Mouse (Mus musculus) small intestine, adult 2 months (tissue): ENCODE measurements around the gene Akap2. TPM values are rescaled to one million over a fixed set of nuclear protein-coding genes. Genes with fewer than 3 reads are reported as not detected.

Experiments
- H3K27ac ChIP-seq: fragments of 200-500 bp; 2 replicates; pipeline ENCODE4 v1.5.1; 2012; ENCODE audit warnings: low read depth, low read length, control low read depth, inconsistent platforms; ENCODE audit not compliant: insufficient read depth
- H3K27me3 ChIP-seq: fragments of 200-500 bp; 2 replicates; pipeline ENCODE4 v1.6.1; 2012; ENCODE audit warnings: mild to moderate bottlenecking, moderate library complexity, low read length, inconsistent platforms; ENCODE audit not compliant: control insufficient read depth, insufficient read depth
- H3K36me3 ChIP-seq: fragments of 200-500 bp; 2 replicates; pipeline ENCODE4 v1.6.1; 2012; ENCODE audit warnings: mild to moderate bottlenecking, low read length, control low read depth, inconsistent platforms; ENCODE audit not compliant: control insufficient read depth, insufficient read depth
- H3K4me1 ChIP-seq: fragments of 200-500 bp; 2 replicates; pipeline ENCODE4 v1.6.1; 2012; ENCODE audit warnings: low read length, inconsistent platforms, mixed read lengths; ENCODE audit not compliant: control insufficient read depth, insufficient read depth, insufficient read length
- H3K4me3 ChIP-seq: fragments of 200-500 bp; 2 replicates; pipeline ENCODE4 v1.5.1; 2012; ENCODE audit warnings: low read depth, mild to moderate bottlenecking, control low read depth, inconsistent platforms, low read length, moderate library complexity
- CTCF ChIP-seq: fragments of 200-500 bp; IDR thresholded peaks from 2 replicates; pipeline ENCODE4 v1.5.1; 2012; ENCODE audit warnings: low read depth, mild to moderate bottlenecking, control low read depth, inconsistent platforms, low read length, moderate library complexity, mixed read lengths; ENCODE audit not compliant: insufficient replicate concordance, insufficient read length; ENCODE audit errors: extremely low read depth
- POLR2A ChIP-seq: fragments of 200-500 bp; IDR thresholded peaks from 2 replicates; pipeline ENCODE4 v1.6.1; 2012; ENCODE audit warnings: low read depth, mild to moderate bottlenecking, control low read depth, inconsistent platforms, low read length, moderate library complexity
- WGBS: fragments of 180-500 bp; shearing (Covaris S2); methylation state at CpG from one replicate; pipeline ENCODE4 v1.1.7; 2018; 5-methylcytosine and 5-hydroxymethylcytosine counted together
- polyA plus RNA-seq: library from polyadenylated mRNA; depleted of rRNA; stranded (reverse); fragments of >200 nt; gene quantifications from 2 replicates; pipeline ENCODE4 v1.2.3, GENCODE M21; 2012

Akap2 gene
- polyA plus RNA-seq, 1 experiment, result 7.6 TPM

GRCm38 (mm10) chr4:57797548-57798285 lies 80.3 kb downstream of the Akap2 start:
- Histone ChIP-seq H3K36me3 (no peaks in the 10 kb centered on the region), H3K4me1 (no peaks in the 10 kb centered on the region), H3K27ac (no peak overlapping the region), H3K4me3 (no peak overlapping the region), H3K27me3 (no peaks in the 10 kb centered on the region)
- 56% methylated on average over 9 of the region's 9 CpGs for WGBS
- TF ChIP-seq POLR2A, result no peak
- no peak for TF ChIP-seq CTCF

GRCm38 (mm10) chr4:57798286-57799018 lies 81.0 kb downstream of the Akap2 start:
- H3K4me3 ChIP-seq, result no peak overlapping the region
- TF ChIP-seq CTCF (no peak), POLR2A (no peak)
- H3K27ac ChIP-seq, result no peak overlapping the region
- H3K4me1 ChIP-seq, result no peaks in the 10 kb centered on the region
- no peaks in the 10 kb centered on the region for H3K36me3 ChIP-seq
- 15% methylated on average over 10 of the region's 10 CpGs for WGBS
- H3K27me3 ChIP-seq, result no peaks in the 10 kb centered on the region

- Histone ChIP-seq H3K4me1 (no peaks in the 10 kb centered on the region), H3K36me3 (no peaks in the 10 kb centered on the region), H3K4me3 (no peak overlapping the region), H3K27ac (no peak overlapping the region), H3K27me3 (no peaks in the 10 kb centered on the region)
- TF ChIP-seq POLR2A, result no peak
- no peak for TF ChIP-seq CTCF
- WGBS, result 18% methylated on average over 1 of the region's 1 CpGs
Observed at GRCm38 (mm10) chr4:57799297-57799696, 81.8 kb downstream of the Akap2 start.

- H3K27ac ChIP-seq, result no peak overlapping the region
- H3K27me3 ChIP-seq, result no peaks in the 10 kb centered on the region
- WGBS, result 54% methylated on average over 7 of the region's 7 CpGs
- H3K4me1 ChIP-seq, result no peaks in the 10 kb centered on the region
- no peaks in the 10 kb centered on the region for H3K36me3 ChIP-seq
- H3K4me3 ChIP-seq, result no peak overlapping the region
- TF ChIP-seq POLR2A (no peak), CTCF (no peak)
Observed at GRCm38 (mm10) chr4:57801239-57801638, 83.8 kb downstream of the Akap2 start.

GRCm38 (mm10) chr4:57801986-57802385 lies 84.5 kb downstream of the Akap2 start:
- no peaks in the 10 kb centered on the region for H3K4me1 ChIP-seq
- no peaks in the 10 kb centered on the region for H3K36me3 ChIP-seq
- TF ChIP-seq CTCF (no peak), POLR2A (no peak)
- 85% methylated on average over 5 of the region's 5 CpGs for WGBS
- no peak overlapping the region for H3K4me3 ChIP-seq
- no peaks in the 10 kb centered on the region for H3K27me3 ChIP-seq
- H3K27ac ChIP-seq, result no peak overlapping the region

GRCm38 (mm10) chr4:57802411-57802810 lies 85.0 kb downstream of the Akap2 start:
- no peaks in the 10 kb centered on the region for H3K4me1 ChIP-seq
- no peak overlapping the region for H3K4me3 ChIP-seq
- TF ChIP-seq CTCF (no peak), POLR2A (no peak)
- no peak overlapping the region for H3K27ac ChIP-seq
- H3K36me3 ChIP-seq, result no peaks in the 10 kb centered on the region
- H3K27me3 ChIP-seq, result no peaks in the 10 kb centered on the region
- 85% methylated on average over 3 of the region's 3 CpGs for WGBS

- Histone ChIP-seq H3K4me1 (no peaks in the 10 kb centered on the region), H3K27me3 (no peaks in the 10 kb centered on the region)
- TF ChIP-seq POLR2A (no peak), CTCF (no peak)
Observed at GRCm38 (mm10) chr4:57804902-57805301, 87.4 kb downstream of the Akap2 start.

More at GRCm38 (mm10) chr4:57804902-57805301, 87.4 kb downstream of the Akap2 start:
- Histone ChIP-seq H3K27ac (no peak overlapping the region), H3K36me3 (no peaks in the 10 kb centered on the region), H3K4me3 (no peak overlapping the region)
- 70% methylated on average over 6 of the region's 6 CpGs for WGBS
